ENCODE assay signal across 9 mouse cellular contexts in genomic region chr8:122442356-122442755, GRCm38 (mm10). TPM values are rescaled to one million over a fixed set of nuclear protein-coding genes. Genes with fewer than 3 reads are reported as not detected.
DNase-seq lines count a peak whose midpoint lies in the region; ATAC-seq and TF ChIP-seq lines count a peak whose summit lies in the region.
"Had no signal": no experiment of that assay in that cellular context is flagged by ENCODE, and none has a peak within 500 bp of the region (broad histone marks: within the 10 kb centered on the region; RNA-seq: fewer than 3 reads in every experiment).

No protein-coding gene starts in this region.

- H3K4me1 ChIP-seq in kidney, adult 2 months (ENCODE audit: control insufficient read depth, insufficient read depth, low read length) = peaks cover 5% of the 10 kb centered on the region; the same call in 1 of the 2 replicates
- H3K4me1 ChIP-seq in embryonic facial prominence, embryonic 10.5 days = peaks cover 43% of the 10 kb centered on the region
- peaks cover 31% of the 10 kb centered on the region for H3K4me1 ChIP-seq in intestine, embryonic 14.5 days (replicated peaks; ENCODE audit: control insufficient read depth, insufficient read depth, low read length)
- H3K4me1 ChIP-seq in midbrain, embryonic 16.5 days (ENCODE audit: control insufficient read depth, insufficient read depth, low read length) = peaks cover 24% of the 10 kb centered on the region

- H3K27me3 ChIP-seq in kidney, adult 2 months (replicated peaks; ENCODE audit: control insufficient read depth, insufficient read depth, low read length) = no peaks in the 10 kb centered on the region
- H3K27me3 ChIP-seq in embryonic facial prominence, embryonic 10.5 days (replicated peaks; ENCODE audit: low read depth, poor library complexity, severe bottlenecking) = no peaks in the 10 kb centered on the region
- H3K27me3 ChIP-seq in intestine, embryonic 14.5 days (replicated peaks; ENCODE audit: control insufficient read depth, insufficient read depth, low read length) = no peaks in the 10 kb centered on the region
- H3K27me3 ChIP-seq in midbrain, embryonic 16.5 days (ENCODE audit: control insufficient read depth, insufficient read depth, low read depth, low read length) = no peaks in the 10 kb centered on the region

- peak overlapping the region; percentile 75 for H3K27ac ChIP-seq in kidney, adult 2 months (ENCODE audit: insufficient read depth, low read depth, low read length)
- H3K27ac ChIP-seq in embryonic facial prominence, embryonic 10.5 days (replicated peaks) = peak overlapping the region; percentile 91
- H3K27ac ChIP-seq in intestine, embryonic 14.5 days (ENCODE audit: low read depth) = no peak overlapping the region
- peak overlapping the region; percentile 87 for H3K27ac ChIP-seq in midbrain, embryonic 16.5 days (ENCODE audit: low read length)

- no peaks in the 10 kb centered on the region for H3K36me3 ChIP-seq in kidney, adult 2 months (ENCODE audit: control insufficient read depth, insufficient read depth, low read length)
- H3K36me3 ChIP-seq in embryonic facial prominence, embryonic 10.5 days (replicated peaks) = peaks cover 28% of the 10 kb centered on the region
- H3K36me3 ChIP-seq in intestine, embryonic 14.5 days (ENCODE audit: control insufficient read depth, insufficient read depth, low read length) = peaks cover 15% of the 10 kb centered on the region; the same call in 1 of the 2 replicates
- peaks cover 7% of the 10 kb centered on the region; the same call in 1 of the 2 replicates for H3K36me3 ChIP-seq in midbrain, embryonic 16.5 days (ENCODE audit: control insufficient read depth, insufficient read depth, low read length)

- 24% methylated on average over 7 of the region's 7 CpGs for WGBS in kidney, adult 2 months
- 25% methylated on average over 7 of the region's 7 CpGs for WGBS in embryonic facial prominence, embryonic 10.5 days
- WGBS in intestine, embryonic 14.5 days = 23% methylated on average over 7 of the region's 7 CpGs
- WGBS in midbrain, embryonic 16.5 days = 12% methylated on average over 7 of the region's 7 CpGs

- peak overlapping the region; percentile 82 for H3K4me2 ChIP-seq in intestine, embryonic 14.5 days (ENCODE audit: low read length)
- peak overlapping the region; percentile 75 for H3K4me2 ChIP-seq in midbrain, embryonic 16.5 days (ENCODE audit: low read length)

- H3K9ac ChIP-seq in intestine, embryonic 14.5 days (ENCODE audit: low read length) = peak overlapping the region; percentile 56
- peak overlapping the region; percentile 77 for H3K9ac ChIP-seq in midbrain, embryonic 16.5 days (ENCODE audit: low read depth, low read length)

- TF ChIP-seq CTCF in kidney, adult 2 months (conservative IDR thresholded peaks at IDR 0.05; ENCODE audit: insufficient read depth, insufficient read length, low read depth, low read length) = no peak

- TF ChIP-seq POLR2A in kidney, adult 2 months (IDR thresholded peaks at IDR 0.05; ENCODE audit: low read depth, low read length) = no peak

- H3K4me3 ChIP-seq in kidney, adult 2 months (ENCODE audit: insufficient read depth, low read depth, low read length) = peak overlapping the region; percentile 65
- H3K4me3 ChIP-seq in embryonic facial prominence, embryonic 10.5 days = peak overlapping the region; percentile 72
- peak overlapping the region; percentile 81 for H3K4me3 ChIP-seq in intestine, embryonic 14.5 days (ENCODE audit: low read depth, low read length)
- H3K4me3 ChIP-seq in midbrain, embryonic 16.5 days (ENCODE audit: low read depth, low read length) = peak overlapping the region; percentile 63

- no peaks in the 10 kb centered on the region for H3K9me3 ChIP-seq in embryonic facial prominence, embryonic 10.5 days
- no peaks in the 10 kb centered on the region for H3K9me3 ChIP-seq in intestine, embryonic 14.5 days (ENCODE audit: control insufficient read depth, low read length)
- H3K9me3 ChIP-seq in midbrain, embryonic 16.5 days (replicated peaks; ENCODE audit: control insufficient read depth, low read length, poor library complexity, severe bottlenecking) = no peaks in the 10 kb centered on the region

- peak; percentile 63 for DNase-seq in kidney, adult 2 months
- no peak for DNase-seq in kidney, postnatal 36 days
- DNase-seq in embryonic facial prominence, embryonic 10.5 days (ENCODE audit: low spot score) = no peak
- DNase-seq in intestine, embryonic 14.5 days (ENCODE audit: low spot score) = no peak
- DNase-seq in ovary, adult 18-20 months (ENCODE audit: low spot score) = no peak
- DNase-seq in cerebellum, adult 8-10 months = no peak
- no peak for DNase-seq in gastrocnemius, postnatal 10 days

- ATAC-seq in intestine, embryonic 14.5 days (replicated peaks; ENCODE audit: low FRiP score, low TSS enrichment, low read depth) = no peak
- ATAC-seq in midbrain, embryonic 16.5 days = no peak

RNA-seq across cellular contexts. Expression of gene Mvd, which starts 0.9 kb away (rescaled TPM):
- polyA plus RNA-seq in kidney, adult 2 months (2012; rRNA removed) = 68.7 and 77.3 TPM in 2 replicates
- 51.2 and 59.9 TPM in 2 replicates for polyA plus RNA-seq in embryonic facial prominence, embryonic 10.5 days (2016; fragmentation: Nextera tagmentation; extraction: Ambion mirVana)
- 52.6 and 60.2 TPM in 2 replicates for polyA plus RNA-seq in intestine, embryonic 14.5 days (2014; fragmentation: Nextera tagmentation; extraction: Ambion mirVana)
- polyA plus RNA-seq in midbrain, embryonic 16.5 days (2015; fragmentation: Nextera tagmentation; extraction: Ambion mirVana) = 72.8 and 84.6 TPM in 2 replicates
- total RNA-seq in gastrocnemius, postnatal 10 days (2021) = 1 to 10 TPM; 6.9 to 7.9 TPM

RNA-seq across cellular contexts. Expression of gene Cyba, which starts 9.6 kb away (rescaled TPM):
- polyA plus RNA-seq in kidney, adult 2 months (2012; rRNA removed) = 1,266 and 1,342 TPM in 2 replicates
- 60.2 and 62.6 TPM in 2 replicates for polyA plus RNA-seq in embryonic facial prominence, embryonic 10.5 days (2016; fragmentation: Nextera tagmentation; extraction: Ambion mirVana)
- 297 and 307 TPM in 2 replicates for polyA plus RNA-seq in intestine, embryonic 14.5 days (2014; fragmentation: Nextera tagmentation; extraction: Ambion mirVana)
- 27.3 and 29.8 TPM in 2 replicates for polyA plus RNA-seq in midbrain, embryonic 16.5 days (2015; fragmentation: Nextera tagmentation; extraction: Ambion mirVana)
- total RNA-seq in gastrocnemius, postnatal 10 days (2021) = 10 to 100 TPM; 23.8 to 28.6 TPM

RNA-seq across cellular contexts. Expression of gene Snai3, which starts 18.2 kb away (rescaled TPM):
- polyA plus RNA-seq in kidney, adult 2 months (2012; rRNA removed) = 1.6 and 1.7 TPM in 2 replicates
- 0.57 and 0.67 TPM in 2 replicates for polyA plus RNA-seq in embryonic facial prominence, embryonic 10.5 days (2016; fragmentation: Nextera tagmentation; extraction: Ambion mirVana)
- 1.1 and 1.3 TPM in 2 replicates for polyA plus RNA-seq in intestine, embryonic 14.5 days (2014; fragmentation: Nextera tagmentation; extraction: Ambion mirVana)
- polyA plus RNA-seq in midbrain, embryonic 16.5 days (2015; fragmentation: Nextera tagmentation; extraction: Ambion mirVana) = not detected in 2 replicates
- total RNA-seq in gastrocnemius, postnatal 10 days (2021) = 1 to 10 TPM; 2.5 to 3.1 TPM
- total RNA-seq: monocyte, adult 5-6 weeks had no signal

RNA-seq across cellular contexts. Expression of gene Il17c, which starts 20.5 kb away (rescaled TPM):
- 0.11 TPM in 1 of 2 replicates, not detected in the other for polyA plus RNA-seq in kidney, adult 2 months (2012; rRNA removed)
- polyA plus RNA-seq in embryonic facial prominence, embryonic 10.5 days (2016; fragmentation: Nextera tagmentation; extraction: Ambion mirVana) = 0.29 TPM in 1 of 2 replicates, not detected in the other
- polyA plus RNA-seq in intestine, embryonic 14.5 days (2014; fragmentation: Nextera tagmentation; extraction: Ambion mirVana) = not detected in 2 replicates
- not detected in 2 replicates for polyA plus RNA-seq in midbrain, embryonic 16.5 days (2015; fragmentation: Nextera tagmentation; extraction: Ambion mirVana)
- total RNA-seq in gastrocnemius, postnatal 10 days (2021) = not detected
- total RNA-seq: monocyte, adult 5-6 weeks had no signal

RNA-seq across cellular contexts. Expression of gene Rnf166, which starts 33.5 kb away (rescaled TPM):
- polyA plus RNA-seq in kidney, adult 2 months (2012; rRNA removed) = 64.4 and 64.5 TPM in 2 replicates
- 32.1 and 33.6 TPM in 2 replicates for polyA plus RNA-seq in embryonic facial prominence, embryonic 10.5 days (2016; fragmentation: Nextera tagmentation; extraction: Ambion mirVana)
- polyA plus RNA-seq in intestine, embryonic 14.5 days (2014; fragmentation: Nextera tagmentation; extraction: Ambion mirVana) = 31.4 and 34.0 TPM in 2 replicates
- 35.0 and 36.4 TPM in 2 replicates for polyA plus RNA-seq in midbrain, embryonic 16.5 days (2015; fragmentation: Nextera tagmentation; extraction: Ambion mirVana)
- total RNA-seq in gastrocnemius, postnatal 10 days (2021) = 10 to 100 TPM; 26.2 to 28.0 TPM
